Mouse (Mus musculus) kidney, postnatal 4 days (tissue): ENCODE data around the gene Pou2f1.

Experiments used
- DNase-seq, 2 experiments: peaks; one replicate each; pipeline ENCODE4 v3.0.0; 2021; ENCODE audit warnings: mixed read lengths in 2 of 2

The Pou2f1 gene

DNA sequence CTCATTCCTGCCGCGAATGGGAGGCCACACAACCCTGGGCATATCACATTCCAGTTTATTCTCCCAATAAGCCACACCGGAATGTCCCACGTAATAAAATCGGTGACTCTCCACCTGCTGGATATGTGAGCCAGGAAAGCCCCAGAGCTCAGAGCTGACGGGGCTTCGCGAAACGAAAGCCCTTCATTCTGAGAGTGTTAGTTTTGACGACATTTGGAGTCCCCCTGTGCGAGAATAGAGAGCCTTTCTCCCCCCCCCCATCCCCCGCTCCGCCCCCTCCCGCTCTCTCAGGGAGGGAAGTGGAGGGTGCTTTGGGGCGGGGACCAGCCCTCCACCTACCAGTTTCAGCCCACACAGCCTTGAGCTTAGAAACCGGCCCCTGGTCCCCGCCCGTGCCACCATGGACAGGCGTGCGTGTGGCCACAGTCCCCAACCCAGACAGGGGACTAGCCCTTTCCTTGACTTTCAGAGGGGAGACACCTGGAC, 158.0 kb downstream of the Pou2f1 start:
- DNase-seq = peak; percentile 41 to 55

GRCm38 (mm10) chr1:165843586-165843985, 158.9 kb downstream of the Pou2f1 start:
- no peak for DNase-seq

GRCm38 (mm10) chr1:165842170-165842569, 160.3 kb downstream of the Pou2f1 start:
- no peak for DNase-seq

GRCm38 (mm10) chr1:165840548-165841230, 161.8 kb downstream of the Pou2f1 start:
- DNase-seq = peak; percentile 32 to 54

DNA sequence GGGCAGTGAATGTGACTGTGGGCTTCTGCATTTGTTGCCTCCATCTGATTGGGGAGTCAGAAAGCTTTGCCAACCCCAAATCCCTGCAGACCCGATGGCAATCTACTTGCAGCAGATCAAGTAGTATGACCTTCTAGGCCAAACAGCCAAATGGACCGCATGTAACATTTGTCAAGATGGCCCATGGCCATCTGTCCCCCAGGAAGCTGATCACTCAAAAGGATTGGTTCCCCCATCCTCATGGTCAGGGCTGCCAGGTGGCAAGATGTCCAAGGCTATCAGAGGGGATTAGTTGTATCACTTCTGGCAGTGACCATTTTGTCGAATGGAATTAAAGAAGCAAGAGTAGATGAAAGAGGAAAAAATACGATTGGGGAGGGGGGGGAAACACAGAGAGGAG, 163.3 kb downstream of the Pou2f1 start:
- no peak for DNase-seq

GRCm38 (mm10) chr1:165837546-165837945, 164.9 kb downstream of the Pou2f1 start:
- DNase-seq = peak; percentile 35 to 52

DNA sequence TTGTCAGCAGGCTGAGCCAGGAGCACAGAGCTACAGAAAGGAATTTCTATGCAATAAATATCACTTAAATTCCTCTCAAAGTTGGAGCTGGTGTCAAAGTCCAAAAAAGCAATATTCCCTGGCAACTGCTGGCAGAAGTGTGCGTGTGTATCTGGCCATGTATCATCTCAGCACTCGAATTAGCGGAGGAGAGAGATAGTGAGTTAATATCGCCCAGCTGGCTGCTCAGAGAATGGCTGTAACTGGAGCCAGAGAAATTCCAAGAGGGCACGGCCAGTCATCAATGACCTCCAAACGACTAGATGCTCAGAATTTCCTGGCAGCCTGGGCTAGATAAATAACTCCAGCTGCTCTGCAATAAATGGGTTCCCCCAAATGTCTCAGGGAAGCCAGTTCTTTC, 166.0 kb downstream of the Pou2f1 start:
- peak; percentile 51 to 65 for DNase-seq

DNA sequence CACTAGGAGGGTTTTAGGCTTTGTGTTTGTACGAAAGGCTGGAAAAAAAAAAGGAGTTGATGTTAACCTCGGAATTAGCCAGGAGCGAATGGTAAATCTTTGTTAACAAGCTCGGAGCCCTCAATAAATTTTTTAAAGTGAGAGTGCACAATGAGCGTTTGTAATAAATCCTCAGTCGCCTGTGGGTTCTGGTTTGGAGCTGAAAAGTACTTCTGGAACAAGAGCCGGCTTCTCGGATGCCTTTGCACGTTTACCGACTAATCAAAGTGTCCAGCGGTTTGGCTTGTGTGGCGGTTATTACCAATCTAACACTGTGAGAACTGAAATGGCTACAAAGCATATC, 167.9 kb downstream of the Pou2f1 start:
- no peak for DNase-seq

GRCm38 (mm10) chr1:165833910-165834632, 168.4 kb downstream of the Pou2f1 start:
- no peak for DNase-seq

DNA sequence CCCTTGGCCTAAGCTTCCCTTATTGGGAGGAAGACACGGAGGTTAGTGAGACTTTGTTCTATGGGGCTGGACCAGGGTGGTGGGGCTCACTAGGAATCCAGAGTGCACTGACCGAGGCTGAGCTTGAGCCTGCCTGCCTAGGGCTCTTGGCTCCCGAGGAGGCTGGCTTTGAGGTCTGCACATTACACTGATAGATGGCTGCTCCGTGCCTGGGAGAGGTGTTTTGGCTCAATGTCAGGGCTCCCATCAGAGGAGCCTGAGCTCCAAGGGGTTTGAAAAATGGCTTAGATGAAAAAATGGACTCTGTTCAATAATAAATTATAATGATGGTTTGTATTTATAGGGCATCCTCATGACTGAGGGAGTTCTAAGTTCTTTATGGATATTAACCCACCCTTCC, 169.2 kb downstream of the Pou2f1 start:
- no peak for DNase-seq

DNA sequence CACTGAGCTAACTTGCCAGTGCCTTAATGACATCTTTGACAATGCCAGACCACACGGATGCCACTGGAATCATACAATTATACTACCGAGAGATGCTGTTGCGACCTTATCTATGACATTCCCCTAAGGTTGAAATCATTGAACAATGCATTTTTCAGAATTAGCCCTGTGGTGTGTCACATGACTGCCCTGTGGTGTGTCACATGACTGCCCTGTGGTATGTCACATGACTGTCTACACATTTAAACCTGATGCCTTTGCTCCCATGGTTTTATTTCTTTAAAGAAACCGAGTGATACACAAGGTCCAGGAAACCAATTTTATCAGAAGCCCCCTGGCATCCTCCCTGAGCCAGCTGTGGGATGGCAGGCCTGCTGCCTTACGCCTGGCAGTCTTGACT, 172.6 kb downstream of the Pou2f1 start:
- no peak for DNase-seq

DNA sequence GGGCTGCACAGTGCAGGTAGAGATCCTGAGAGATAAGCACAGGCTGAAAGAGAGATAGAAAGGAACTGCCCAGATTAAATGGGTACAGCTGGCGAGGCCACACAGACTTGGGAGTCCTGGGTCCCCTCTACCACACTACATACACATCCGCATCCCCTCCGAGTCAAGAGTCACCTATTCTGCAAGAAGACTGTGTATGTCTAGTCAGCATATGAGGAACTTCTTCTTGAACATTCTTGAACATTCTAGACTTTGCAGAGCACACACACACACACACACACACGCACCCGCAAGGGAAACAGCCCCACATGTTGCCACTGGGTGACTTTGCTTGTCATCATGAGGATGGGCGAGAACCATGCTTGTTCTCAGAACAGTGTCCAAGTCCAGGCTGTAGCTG, 173.9 kb downstream of the Pou2f1 start:
- DNase-seq = no peak

DNA sequence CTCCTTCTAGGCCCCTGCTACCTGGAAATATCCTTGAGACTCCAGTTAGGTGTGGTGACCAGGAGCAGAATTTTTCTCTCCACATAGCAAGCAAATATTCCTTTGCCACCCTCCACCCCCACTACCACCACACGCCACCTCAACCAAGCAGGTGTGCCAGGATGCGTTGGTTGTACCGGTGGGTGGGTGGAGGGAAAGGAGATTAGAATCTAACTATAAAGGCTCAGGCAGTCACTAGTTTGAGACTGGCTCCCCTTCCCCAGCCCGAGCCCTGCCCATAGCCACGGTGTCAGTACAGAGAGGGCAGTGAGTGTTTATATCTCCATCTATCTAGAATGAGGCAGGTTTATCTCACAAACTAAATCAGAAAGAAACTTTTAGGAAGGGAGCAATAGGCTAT, 174.3 kb downstream of the Pou2f1 start:
- DNase-seq = no peak

DNA sequence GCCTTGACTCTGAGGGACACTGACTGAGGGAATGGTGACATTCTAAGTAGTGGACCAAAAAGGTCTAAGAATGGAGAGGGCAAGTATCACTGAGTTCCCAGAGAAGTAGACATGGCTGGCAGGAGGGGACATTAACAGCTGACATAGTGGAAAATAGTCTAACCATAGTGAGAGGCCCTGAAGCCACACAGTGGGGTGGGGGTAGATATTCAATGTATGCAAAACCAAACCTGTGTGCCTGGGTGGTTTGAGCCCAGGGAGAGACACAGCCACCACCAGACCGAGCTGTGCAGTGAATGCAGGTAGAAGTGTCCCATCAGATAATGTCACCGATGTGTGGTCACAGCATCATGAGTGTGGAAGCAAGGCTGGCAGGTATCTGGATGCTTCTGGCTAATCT, 180.4 kb downstream of the Pou2f1 start:
- DNase-seq = no peak

- DNase-seq = no peak
Measured at GRCm38 (mm10) chr1:165819147-165819546, 183.3 kb downstream of the Pou2f1 start.

DNA sequence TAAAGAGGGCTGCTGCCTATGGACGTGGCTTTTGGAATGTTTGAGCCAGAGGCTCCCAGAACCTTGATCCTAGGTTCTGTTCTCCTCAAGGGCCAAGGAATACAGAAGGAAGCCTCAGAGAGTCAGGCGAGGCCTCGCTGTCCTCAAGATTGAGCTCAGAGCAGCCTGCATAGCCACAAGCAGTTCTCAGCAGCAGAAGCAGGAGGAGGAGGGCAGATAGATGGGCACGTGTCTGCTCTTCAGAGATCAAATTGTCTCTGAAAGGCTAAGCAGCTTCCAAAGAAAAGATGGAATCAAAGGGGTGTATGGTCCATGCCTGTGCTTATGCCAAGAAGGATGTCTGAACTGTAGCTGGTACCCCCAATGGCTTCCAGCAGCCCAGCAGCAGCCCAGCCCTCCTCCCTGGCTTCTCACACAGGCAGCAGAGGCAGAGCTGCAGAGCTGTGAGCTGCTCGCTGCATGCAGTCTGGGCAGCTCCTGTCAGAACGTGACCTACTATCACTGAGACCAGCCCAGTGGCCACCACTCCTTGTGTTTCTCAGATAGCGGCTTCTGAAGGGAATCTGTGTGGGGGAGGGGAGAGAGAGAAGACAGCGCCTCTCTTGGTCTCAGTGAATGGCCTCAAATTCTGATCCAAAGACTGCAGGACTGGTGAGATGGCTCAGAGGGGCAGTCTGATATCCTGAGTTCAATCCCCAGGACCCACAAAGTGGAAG, 184.2 kb downstream of the Pou2f1 start:
- DNase-seq = no peak

DNA sequence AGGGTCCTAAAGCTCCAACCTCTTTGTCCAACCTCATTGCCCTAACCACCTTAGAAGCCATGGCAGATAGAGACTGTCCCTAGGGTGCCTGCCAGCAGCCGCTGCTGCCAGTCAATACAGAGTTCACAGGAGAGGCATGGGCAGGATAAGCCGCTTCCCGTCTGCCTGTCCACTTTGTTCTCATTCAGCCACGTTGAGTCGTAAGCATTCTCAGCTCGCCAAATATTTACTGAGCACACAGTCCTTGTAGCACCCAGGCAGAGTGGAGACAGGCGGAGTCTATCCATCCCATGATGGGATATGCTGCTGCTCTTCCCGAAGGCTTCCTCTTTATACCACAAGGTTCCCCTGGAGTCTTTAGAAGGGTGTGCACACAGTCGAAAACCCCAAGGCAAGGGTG, 185.2 kb downstream of the Pou2f1 start:
- no peak for DNase-seq

DNA sequence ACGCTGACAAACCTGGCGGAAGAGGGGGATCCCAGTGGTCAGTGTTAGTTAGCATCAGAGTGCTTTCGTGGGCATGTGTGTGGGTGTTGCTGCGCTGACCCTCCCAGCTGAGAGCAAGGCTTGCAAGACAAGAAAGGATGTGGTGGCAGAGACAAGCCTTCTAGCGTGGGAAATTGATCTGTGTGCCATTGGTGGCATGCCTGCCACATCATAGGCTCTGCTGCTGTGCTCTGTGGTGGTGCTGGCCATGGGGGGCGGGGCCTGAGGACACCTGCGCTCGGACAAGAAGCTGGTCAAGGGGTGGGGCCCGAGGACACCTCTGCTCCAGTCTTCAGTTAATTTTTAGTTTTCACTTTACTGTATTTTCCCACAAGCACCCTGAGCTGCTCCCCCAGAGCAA, 186.1 kb downstream of the Pou2f1 start:
- DNase-seq = no peak
